Mouse (Mus musculus) retina, postnatal 7 days (tissue): ENCODE results near the gene Hoxa3.

Experiments
- DNase-seq: peaks from one replicate; pipeline ENCODE4 v3.0.0-alpha.2; 2012; ENCODE audit warnings: low read depth, low spot score

Gene Hoxa3

GRCm38 (mm10) chr6:52232568-52232965, 19.4 kb upstream of the Hoxa3 start:
- no peak for DNase-seq

- no peak for DNase-seq
Observed at GRCm38 (mm10) chr6:52231885-52232567, 18.9 kb upstream of the Hoxa3 start.

DNA sequence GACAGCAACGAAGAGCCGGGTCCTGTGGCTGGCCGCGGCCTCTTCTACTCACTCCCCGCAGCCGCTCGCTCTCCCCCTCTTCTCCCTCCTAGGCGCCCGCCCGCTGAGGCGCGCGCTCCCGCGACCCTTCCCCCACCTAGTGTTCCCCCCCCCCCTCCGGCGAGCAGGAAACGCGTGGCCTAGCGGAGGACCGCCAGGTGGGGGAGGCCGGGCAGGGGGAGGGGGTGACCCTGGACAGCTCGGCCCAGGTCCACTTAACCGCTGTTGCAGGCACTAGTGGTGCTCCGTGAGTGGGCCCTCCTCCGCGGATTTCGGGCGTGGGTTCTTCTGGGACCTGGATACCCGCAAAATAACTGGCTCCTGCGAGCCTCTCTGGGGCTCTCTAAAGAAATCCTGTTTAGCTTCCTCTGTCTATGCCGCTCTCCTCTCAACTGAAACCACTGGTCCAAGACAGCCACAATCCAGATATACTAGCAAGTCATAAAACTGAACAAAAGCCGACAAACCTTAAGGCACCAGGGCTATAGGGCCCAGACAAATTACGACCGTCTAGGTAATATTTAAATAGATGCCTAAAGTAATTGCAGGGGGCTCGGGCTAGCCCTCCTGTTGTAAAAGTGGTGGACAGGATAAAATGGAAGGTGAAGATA, 17.5 kb upstream of the Hoxa3 start, which contains the start of gene Hoxa9:
Hoxa9 (minus strand) TSS at position 574 of the 650 bp plus-strand sequence.
- DNase-seq = no peak

GRCm38 (mm10) chr6:52229558-52230416, 16.7 kb upstream of the Hoxa3 start:
- no peak for DNase-seq

DNA sequence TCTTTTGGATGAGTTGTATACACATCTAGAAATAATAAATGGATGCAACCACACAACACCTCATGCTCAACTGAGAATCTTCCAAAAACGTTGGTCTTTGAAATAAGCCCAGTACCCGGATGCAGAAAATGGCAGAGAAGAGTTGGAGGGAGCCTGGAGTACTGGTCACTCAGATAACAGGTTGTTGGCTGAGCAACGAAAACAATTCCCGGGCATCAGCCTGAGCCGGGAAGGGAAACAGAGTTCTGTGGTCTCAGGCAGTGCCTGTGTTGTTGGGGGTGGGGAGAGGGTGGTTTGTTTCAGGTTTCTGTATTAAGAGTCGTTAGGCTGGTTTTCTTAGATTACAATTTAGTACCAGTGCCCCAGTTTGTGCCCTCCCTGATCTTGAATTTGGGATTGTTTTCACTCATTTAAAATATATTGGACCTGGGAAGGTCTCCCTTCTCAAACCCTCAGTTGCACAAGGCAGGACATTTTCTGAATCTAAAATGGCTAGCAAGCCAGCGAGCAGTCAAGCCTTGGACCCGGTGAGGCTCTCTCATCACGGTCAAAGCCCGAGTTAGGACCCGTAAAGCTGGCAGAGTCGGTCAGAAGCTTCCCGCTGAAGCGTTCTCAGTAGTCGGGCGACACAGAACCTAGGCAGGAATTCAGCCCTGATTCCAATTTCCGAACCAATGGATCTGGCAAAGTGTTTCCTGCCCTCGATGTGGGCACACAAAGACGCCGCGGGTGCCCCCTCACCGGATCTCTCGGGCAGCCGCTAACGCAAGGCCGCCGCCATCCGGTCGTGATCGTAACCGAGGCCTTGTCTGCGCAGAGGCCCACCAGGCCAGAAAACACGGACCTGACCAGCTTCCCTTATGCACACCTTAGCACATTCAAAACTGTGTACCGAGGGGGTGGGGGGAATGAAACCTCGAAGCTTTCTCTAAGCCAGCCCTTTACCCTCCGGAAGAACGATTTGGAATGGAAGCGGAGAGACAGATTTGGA, 15.6 kb upstream of the Hoxa3 start:
- DNase-seq = no peak

DNA sequence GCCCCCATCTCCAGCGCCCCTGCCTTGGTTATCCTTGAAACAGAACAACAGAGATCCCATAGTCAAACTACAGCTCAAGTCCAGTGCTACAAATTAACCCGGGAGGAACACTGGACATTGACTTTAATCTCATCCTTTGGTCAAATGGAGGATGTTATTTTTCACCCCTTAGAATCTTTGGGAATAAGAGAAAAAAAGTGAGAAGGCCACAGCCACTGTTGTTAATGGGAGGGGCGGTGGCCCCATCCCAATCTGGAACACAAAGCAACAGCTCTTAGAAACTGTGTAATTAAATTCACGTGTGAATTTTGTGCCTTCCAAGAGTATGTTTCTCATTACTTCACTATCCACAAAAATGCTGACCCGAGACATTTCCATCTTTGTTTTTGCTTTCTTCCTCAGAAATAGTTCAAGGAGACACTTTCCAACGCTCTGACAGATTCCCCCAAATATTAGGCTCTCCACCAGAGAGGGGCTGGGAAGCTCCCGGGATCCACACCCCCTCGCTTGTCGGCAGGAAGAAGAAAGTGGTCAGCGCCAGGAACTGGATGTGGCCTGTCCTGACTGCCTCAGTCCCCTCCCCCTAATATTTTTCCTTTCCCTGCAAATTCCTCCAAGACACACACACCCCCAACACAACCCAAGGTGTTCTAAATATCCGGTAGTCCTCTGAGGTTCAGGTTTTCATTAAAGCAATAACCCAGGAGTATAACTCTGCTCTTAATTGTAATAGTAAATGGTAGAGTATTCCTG, 14.5 kb upstream of the Hoxa3 start:
- no peak for DNase-seq

GRCm38 (mm10) chr6:52226569-52227257, 13.6 kb upstream of the Hoxa3 start:
- DNase-seq = no peak

DNA sequence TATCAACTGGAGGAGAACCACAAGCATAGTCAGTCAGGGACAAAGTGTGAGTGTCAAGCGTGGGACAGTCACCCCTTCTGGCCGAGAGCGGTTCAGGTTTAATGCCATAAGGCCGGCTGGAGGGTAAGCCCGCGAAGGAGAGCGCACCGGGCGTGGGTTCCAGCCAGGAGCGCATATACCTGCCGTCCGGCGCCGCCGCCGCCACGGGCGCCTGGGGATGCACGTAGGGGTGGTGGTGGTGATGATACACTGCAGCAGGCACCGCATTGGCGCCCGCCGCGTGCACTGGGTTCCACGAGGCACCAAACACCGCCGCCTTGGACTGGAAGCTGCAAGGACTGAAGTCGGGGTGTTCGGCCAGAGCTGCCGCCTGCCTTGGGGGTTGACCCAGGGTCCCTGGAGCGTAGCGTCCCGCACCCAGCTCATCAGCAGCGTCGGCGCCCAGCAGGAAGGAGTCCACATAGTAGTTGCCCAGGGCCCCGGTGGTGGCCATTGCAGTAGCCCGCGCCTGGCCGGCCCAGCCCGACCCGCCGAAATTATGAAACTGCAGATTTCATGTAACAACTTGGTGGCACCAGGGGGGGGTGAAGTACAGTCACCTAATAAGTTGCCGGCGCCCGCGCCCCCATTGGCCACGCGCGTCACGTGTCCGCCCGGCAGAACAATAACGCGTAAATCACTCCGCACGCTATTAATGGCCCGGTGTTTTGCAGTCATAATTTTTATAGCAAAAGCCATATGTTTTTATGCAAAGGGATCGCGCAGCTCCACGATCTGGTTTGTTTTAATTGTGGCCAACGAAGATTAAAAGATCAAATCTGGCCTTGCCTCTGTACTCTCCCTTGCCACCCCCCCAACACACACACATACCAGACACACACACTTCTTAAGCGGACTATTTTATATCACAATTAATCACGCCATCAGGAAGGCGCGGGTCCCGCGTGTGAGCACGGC, 12.8 kb upstream of the Hoxa3 start:
- no peak for DNase-seq

DNA sequence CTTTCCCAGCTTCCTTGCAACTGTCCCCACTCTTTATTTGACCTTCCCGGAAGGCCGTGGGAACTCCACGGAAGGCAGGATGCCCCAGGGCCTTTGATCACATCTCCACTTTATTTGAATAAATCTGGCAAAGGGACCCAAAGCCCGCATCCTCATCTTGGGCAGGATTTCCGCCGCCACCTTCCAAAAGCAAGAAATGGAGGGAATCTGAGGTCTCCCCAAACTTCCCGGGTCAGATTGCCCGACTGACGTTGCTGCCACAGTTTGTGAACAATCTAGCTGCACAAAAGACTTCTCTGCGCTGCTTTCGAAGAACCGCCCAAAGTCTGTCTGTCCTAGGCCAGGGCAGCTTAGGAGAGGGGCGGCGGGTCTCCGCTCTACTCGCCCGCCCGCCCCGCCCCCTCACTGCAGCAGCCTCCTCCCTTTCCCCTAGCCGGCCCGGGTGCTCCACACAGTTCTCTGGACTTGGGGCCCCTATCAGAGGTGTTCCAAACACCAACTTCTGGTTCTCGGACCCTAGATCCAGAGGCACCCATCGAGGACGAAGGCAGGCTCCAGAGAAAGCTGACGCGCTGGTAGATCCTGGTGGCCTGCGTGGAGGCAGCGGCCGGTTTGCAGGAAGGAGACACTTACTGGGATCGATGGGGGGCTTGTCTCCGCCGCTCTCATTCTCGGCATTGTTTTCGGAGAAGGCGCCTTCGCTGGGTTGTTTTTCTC, 11.9 kb upstream of the Hoxa3 start:
- DNase-seq = no peak

GRCm38 (mm10) chr6:52223939-52224760, 11.0 kb upstream of the Hoxa3 start:
- no peak for DNase-seq

GRCm38 (mm10) chr6:52222729-52223128, 9.6 kb upstream of the Hoxa3 start:
- no peak for DNase-seq

GRCm38 (mm10) chr6:52221993-52222685, 9.0 kb upstream of the Hoxa3 start:
- no peak for DNase-seq

DNA sequence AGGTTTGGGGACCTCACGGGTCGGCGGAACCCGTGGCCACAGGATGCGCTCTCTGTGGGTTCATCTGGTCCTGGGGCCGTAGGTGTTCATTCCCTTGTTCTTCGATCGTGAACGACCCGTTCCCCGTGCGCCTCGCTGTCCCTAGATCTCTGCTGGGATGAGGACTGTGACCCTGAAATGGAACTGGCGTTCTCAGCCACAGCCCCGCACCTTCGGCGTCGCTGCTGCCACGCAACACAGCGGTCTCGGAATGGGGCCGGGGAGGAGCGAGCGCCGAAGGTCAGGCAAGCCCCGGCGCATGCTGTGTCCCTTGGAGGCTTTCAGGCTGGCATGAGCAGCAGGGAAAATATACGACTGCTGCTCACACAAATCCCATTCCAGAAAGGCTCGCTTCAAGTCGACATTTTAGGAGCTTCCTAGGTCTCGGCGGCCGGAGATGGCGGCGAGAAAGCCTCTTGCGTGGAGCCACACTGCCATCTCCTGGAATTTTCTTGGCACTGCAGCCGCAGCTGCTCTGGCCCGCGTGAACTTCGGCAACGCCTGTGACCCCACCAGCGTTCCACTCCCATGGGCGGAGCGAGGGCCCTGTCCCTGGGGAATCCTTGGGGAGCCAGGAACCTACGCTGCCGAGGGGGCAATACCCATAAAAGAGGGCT, 8.3 kb upstream of the Hoxa3 start, which contains the start of gene Hoxa7:
Hoxa7 (minus strand) TSS at position 518 of the 656 bp plus-strand sequence.
- DNase-seq = peak; percentile 68

DNA sequence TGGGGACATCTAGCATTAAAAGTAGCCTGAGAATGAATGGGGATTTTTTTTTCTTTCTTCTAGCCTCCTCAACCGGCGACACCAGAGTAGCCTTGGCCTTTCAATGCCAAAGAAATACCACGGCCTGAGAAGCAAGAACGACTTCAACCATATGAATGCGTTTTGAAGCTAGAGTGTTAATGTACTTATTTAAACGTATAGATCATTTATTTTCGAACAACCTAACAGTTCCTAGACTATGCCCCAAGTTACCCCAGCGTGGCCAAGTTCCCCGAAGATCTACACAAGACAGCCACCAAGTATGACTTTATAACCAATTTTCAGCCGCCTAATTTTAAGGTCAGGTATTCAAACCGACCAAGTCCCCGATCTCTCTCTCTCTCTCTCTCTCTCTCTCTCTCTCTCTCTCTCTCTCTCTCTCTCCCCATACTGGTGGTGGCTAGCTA, 7.8 kb upstream of the Hoxa3 start:
- no peak for DNase-seq

DNA sequence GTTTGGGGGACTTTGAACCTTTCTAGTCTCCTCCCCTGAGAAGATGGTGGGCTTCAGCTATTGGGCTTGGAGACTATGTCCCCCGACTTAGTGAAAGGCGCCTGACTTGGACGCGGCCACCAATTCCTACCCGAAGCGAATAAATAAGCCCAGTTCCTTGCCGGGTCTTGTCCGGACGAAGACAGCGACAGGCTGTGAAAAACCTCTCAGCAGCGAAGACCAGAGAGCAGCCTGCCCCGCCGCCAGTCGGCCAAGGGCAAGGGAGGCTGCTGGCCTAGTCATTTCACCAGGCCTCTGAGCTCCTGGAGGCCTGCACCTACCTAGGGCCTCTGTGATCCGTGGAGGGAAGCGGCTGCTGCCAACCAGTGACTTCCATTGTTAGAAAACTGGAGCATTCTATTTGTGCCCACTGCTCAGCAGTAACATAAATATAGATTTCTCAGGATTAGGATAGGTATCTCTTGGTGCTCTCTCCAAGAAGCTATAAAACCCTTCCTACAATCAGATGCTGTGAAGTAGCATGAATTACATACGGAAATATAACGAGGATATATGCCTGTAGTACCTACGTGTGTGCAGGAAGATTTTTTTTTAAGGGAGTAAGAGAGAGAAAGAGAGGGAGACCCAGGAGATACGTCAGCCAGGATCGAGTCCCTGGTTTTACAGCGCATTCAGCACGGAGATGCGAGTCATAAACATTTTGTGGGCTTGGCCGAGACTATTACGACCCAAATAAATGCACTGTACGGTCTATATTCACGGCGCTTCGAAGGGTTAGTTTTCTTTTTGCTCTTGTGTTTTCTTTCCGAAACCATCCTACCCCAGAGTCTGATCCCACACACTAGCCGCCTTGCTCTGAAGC, 7.1 kb upstream of the Hoxa3 start:
- DNase-seq = no peak
